Mouse (Mus musculus) lung, postnatal 0 days (tissue): ENCODE data around the gene Arhgdia.

Source experiments
- CTCF ChIP-seq: IDR thresholded peaks from 2 replicates; pipeline ENCODE4 v1.5.1; 2016; ENCODE audit warnings: antibody characterized with exemption, mild to moderate bottlenecking
- EP300 ChIP-seq: IDR thresholded peaks from 2 replicates; pipeline ENCODE4 v1.6.1; 2016; ENCODE audit warnings: antibody characterized with exemption, mild to moderate bottlenecking, control low read depth

DNA sequence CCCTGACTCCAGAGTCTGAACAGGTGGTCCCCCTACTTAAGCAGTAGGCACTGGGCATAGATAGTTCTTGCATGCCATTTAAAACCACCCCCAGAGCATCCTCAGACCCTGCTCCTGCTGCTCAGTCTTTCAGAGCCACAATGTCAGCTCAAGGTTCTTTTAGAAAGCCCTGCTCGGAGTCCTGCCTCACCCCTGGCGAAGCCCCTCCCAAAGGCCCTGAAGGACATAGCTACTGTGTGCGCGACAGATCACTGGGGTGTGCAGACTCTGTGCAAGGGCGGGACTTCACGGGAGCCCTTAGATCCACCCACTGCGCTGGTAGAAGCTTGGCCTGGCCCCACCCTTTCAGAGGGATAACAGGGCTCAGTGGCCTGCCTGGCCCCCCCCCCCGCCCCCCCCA lies 27.8 kb upstream of the Arhgdia start:
- no peak for TF ChIP-seq CTCF
- no peak for TF ChIP-seq EP300
